Mouse (Mus musculus): ENCODE measurements around the gene Cntnap1. TPM values are rescaled to one million over a fixed set of nuclear protein-coding genes. Genes with fewer than 3 reads are reported as not detected.
"Not testable (repeated sequence)": the region's sequence is repeated elsewhere in the genome, so short reads cannot be mapped to it uniquely, and the experiment has no call there.

The Cntnap1 gene
- polyA plus RNA-seq (2015; fragmentation: Nextera tagmentation; extraction: Ambion mirVana), result 0.50 and 0.85 TPM in 2 replicates

GRCm38 (mm10) chr11:101170354-101170810 lies at the start of gene Cntnap1:
TSS of gene Cntnap1 (plus strand) at chr11:101170523.
- WGBS, result under 1% methylated on average over 35 of the region's 35 CpGs
- Histone ChIP-seq H3K4me1 (replicated peaks) (peaks cover 59% of the 10 kb centered on the region), H3K27ac (peak within 1 kb of the TSS; percentile 91), H3K4me2 (peak within 1 kb of the TSS; percentile 91), H3K4me3 (peak within 1 kb of the TSS; percentile 82), H3K9ac (peak within 1 kb of the TSS; percentile 71), H3K9me3 (replicated peaks) (no peaks in the 10 kb centered on the region), H3K36me3 (peaks cover 26% of the 10 kb centered on the region), H3K27me3 (peaks cover 25% of the 10 kb centered on the region)
- ATAC-seq (replicated peaks; ENCODE audit: insufficient number of reproducible peaks, insufficient read depth, low FRiP score, low read depth), result no peak

- H3K36me3 ChIP-seq, result peaks cover 23% of the 10 kb centered on the region
- H3K27ac ChIP-seq, result peak overlapping the region; percentile 89
- H3K4me3 ChIP-seq, result peak overlapping the region; percentile 78
- H3K4me2 ChIP-seq, result peak overlapping the region; percentile 84
- H3K9ac ChIP-seq, result peak overlapping the region; percentile 71
- H3K9me3 ChIP-seq (replicated peaks), result no peaks in the 10 kb centered on the region
- whole genome bisulfite sequencing, result 23% methylated on average over 19 of the region's 19 CpGs
- ATAC-seq (replicated peaks; ENCODE audit: insufficient number of reproducible peaks, insufficient read depth, low FRiP score, low read depth), result no peak
- H3K27me3 ChIP-seq, result no peaks in the 10 kb centered on the region
- peaks cover 39% of the 10 kb centered on the region for H3K4me1 ChIP-seq (replicated peaks)
These were observed 49.7 kb upstream of the Cntnap1 start for GRCm38 (mm10) chr11:101120545-101121188.

DNA sequence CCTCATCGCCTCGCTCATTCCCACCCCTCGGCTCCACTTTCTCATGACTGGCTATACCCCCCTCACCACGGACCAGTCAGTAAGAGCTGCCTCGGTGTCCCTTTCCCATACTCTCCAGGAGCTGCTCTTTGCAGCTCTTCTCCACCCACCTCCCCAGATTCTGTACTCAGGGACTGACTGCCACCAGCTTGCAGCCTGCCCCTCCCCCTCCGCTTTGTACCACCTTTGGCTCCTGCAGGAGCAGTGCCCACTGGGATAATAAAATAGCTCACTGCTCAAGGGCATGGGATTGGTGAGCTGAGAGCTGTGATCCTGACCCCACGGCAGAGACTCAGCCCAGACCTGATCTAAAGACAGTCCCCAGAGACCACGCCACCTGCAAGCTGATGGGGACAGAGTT lies 45.8 kb upstream of the Cntnap1 start:
- WGBS, result 90% methylated on average over 8 of the region's 8 CpGs

DNA sequence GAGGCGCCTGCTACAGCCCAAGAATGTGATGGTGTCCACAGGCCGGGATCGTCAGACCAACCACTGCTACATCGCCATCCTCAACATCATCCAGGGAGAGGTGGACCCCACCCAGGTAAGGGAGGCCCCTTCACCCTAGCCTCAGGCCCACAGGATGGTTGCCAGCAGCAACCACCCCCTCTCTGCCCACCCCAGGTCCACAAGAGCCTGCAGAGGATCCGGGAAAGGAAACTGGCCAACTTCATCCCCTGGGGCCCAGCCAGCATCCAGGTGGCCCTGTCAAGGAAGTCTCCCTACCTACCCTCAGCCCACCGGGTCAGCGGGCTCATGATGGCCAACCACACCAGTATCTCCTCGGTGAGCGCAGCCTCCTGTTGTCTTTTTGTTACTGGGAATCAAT lies 45.3 kb upstream of the Cntnap1 start:
- peaks cover 35% of the 10 kb centered on the region for H3K36me3 ChIP-seq
- H3K4me1 ChIP-seq (replicated peaks), result peaks cover 18% of the 10 kb centered on the region
- not testable (repeated sequence) for H3K4me3 ChIP-seq; H3K9ac ChIP-seq; H3K27ac ChIP-seq; H3K9me3 ChIP-seq (replicated peaks); H3K27me3 ChIP-seq; ATAC-seq (replicated peaks; ENCODE audit: insufficient number of reproducible peaks, insufficient read depth, low FRiP score, low read depth); H3K4me2 ChIP-seq
- WGBS, result 94% methylated on average over 9 of the region's 9 CpGs

More for the DNA sequence above, 45.8 kb upstream of the Cntnap1 start:
- not testable (repeated sequence) for H3K4me2 ChIP-seq; H3K27me3 ChIP-seq; H3K27ac ChIP-seq; H3K4me3 ChIP-seq; ATAC-seq (replicated peaks; ENCODE audit: insufficient number of reproducible peaks, insufficient read depth, low FRiP score, low read depth); H3K9me3 ChIP-seq (replicated peaks); H3K9ac ChIP-seq
- Histone ChIP-seq H3K4me1 (replicated peaks) (peaks cover 17% of the 10 kb centered on the region), H3K36me3 (peaks cover 35% of the 10 kb centered on the region)

GRCm38 (mm10) chr11:101127075-101127474 lies 43.2 kb upstream of the Cntnap1 start:
- 77% methylated on average over 1 of the region's 1 CpGs for WGBS
- Histone ChIP-seq H3K4me1 (replicated peaks) (peaks cover 15% of the 10 kb centered on the region), H3K4me3 (no peak overlapping the region), H3K27me3 (no peaks in the 10 kb centered on the region), H3K36me3 (peaks cover 35% of the 10 kb centered on the region), H3K4me2 (no peak overlapping the region), H3K9me3 (replicated peaks) (no peaks in the 10 kb centered on the region), H3K27ac (no peak overlapping the region), H3K9ac (no peak overlapping the region)
- ATAC-seq (replicated peaks; ENCODE audit: insufficient number of reproducible peaks, insufficient read depth, low FRiP score, low read depth), result no peak

DNA sequence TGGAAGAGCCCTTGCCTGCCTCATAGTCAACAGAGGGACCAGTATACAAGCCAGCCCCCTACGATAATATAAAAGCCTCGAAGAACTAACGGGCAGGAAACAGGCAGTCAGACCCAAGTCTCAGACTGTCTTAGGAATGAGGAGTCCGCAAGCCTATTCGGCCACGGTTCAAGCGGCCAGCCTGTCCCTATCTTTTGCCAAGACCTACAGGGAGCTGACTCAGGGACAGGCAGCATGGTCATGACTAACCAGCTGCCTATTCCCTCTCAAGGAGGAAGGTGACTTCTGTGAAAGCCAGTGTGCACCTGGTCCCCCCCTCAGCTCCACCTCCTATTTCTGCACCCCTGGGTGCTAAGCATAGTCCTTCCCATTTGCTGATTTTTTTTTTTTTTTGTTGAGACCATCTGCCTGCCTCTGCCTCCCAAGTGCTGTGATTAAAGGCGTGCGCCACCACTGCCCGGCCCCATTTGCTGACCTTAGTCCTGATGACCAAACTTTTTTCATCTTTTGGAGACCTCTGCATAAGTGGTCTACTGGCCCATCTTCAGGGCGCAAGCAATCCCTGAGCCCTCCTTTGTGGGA lies 41.2 kb upstream of the Cntnap1 start:
- ATAC-seq (replicated peaks; ENCODE audit: insufficient number of reproducible peaks, insufficient read depth, low FRiP score, low read depth), result no peak
- Histone ChIP-seq H3K4me2 (no peak overlapping the region), H3K9me3 (replicated peaks) (no peaks in the 10 kb centered on the region), H3K9ac (no peak overlapping the region), H3K27me3 (no peaks in the 10 kb centered on the region), H3K4me3 (no peak overlapping the region), H3K4me1 (replicated peaks) (peaks cover 16% of the 10 kb centered on the region), H3K36me3 (peaks cover 17% of the 10 kb centered on the region), H3K27ac (peak overlapping the region; percentile 28; the same call in 1 of the 2 replicates)
- 83% methylated on average over 11 of the region's 11 CpGs for WGBS

GRCm38 (mm10) chr11:101130056-101130756 lies 40.1 kb upstream of the Cntnap1 start:
- H3K27ac ChIP-seq, result peak overlapping the region; percentile 93
- no peaks in the 10 kb centered on the region for H3K9me3 ChIP-seq (replicated peaks)
- 20% methylated on average over 18 of the region's 18 CpGs for WGBS
- peak overlapping the region; percentile 51 for H3K4me2 ChIP-seq
- peak overlapping the region; percentile 28; the same call in 1 of the 2 replicates for H3K9ac ChIP-seq
- H3K4me1 ChIP-seq (replicated peaks), result peaks cover 22% of the 10 kb centered on the region
- H3K27me3 ChIP-seq, result no peaks in the 10 kb centered on the region
- no peak overlapping the region for H3K4me3 ChIP-seq
- ATAC-seq (replicated peaks; ENCODE audit: insufficient number of reproducible peaks, insufficient read depth, low FRiP score, low read depth), result peak; percentile 76; the same call in 1 of the 2 replicates
- H3K36me3 ChIP-seq, result peaks cover 16% of the 10 kb centered on the region

- H3K4me3 ChIP-seq, result no peak overlapping the region
- no peak overlapping the region for H3K9ac ChIP-seq
- H3K27me3 ChIP-seq, result no peaks in the 10 kb centered on the region
- H3K4me1 ChIP-seq (replicated peaks), result peaks cover 22% of the 10 kb centered on the region
- H3K4me2 ChIP-seq, result no peak overlapping the region
- no peak overlapping the region for H3K27ac ChIP-seq
- H3K36me3 ChIP-seq, result peaks cover 7% of the 10 kb centered on the region
- no peaks in the 10 kb centered on the region for H3K9me3 ChIP-seq (replicated peaks)
- WGBS, result 83% methylated on average over 2 of the region's 2 CpGs
- ATAC-seq (replicated peaks; ENCODE audit: insufficient number of reproducible peaks, insufficient read depth, low FRiP score, low read depth), result no peak
These were observed 39.1 kb upstream of the Cntnap1 start for GRCm38 (mm10) chr11:101131187-101131586.

DNA sequence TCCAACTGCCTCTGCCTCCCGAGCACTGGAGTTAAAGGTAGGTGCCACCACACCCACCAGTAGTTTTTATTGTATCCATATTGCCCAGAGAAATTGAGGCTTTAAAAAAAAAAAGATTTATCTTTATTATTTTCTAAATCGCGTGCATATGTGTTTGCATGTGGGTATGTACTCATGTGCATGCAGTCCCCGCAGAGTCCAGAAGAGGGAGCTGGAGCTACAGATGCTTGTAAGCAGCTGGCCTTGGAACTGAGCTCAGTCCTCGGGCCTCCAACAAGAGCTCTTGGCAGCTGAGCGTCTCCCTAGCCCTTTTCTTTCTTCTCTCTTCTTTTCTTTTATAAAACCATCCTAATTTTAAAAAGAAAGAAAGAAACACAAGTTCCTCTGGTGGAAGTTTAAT lies 38.6 kb upstream of the Cntnap1 start:
- Histone ChIP-seq H3K27me3 (no peaks in the 10 kb centered on the region), H3K27ac (no peak overlapping the region), H3K4me3 (no peak overlapping the region), H3K36me3 (peaks cover 2% of the 10 kb centered on the region), H3K9ac (no peak overlapping the region), H3K4me2 (no peak overlapping the region), H3K9me3 (replicated peaks) (no peaks in the 10 kb centered on the region), H3K4me1 (replicated peaks) (peaks cover 22% of the 10 kb centered on the region)
- no peak for ATAC-seq (replicated peaks; ENCODE audit: insufficient number of reproducible peaks, insufficient read depth, low FRiP score, low read depth)
- 87% methylated on average over 6 of the region's 6 CpGs for WGBS

GRCm38 (mm10) chr11:101133037-101133436 lies 37.3 kb upstream of the Cntnap1 start:
- 55% methylated on average over 12 of the region's 12 CpGs for WGBS

GRCm38 (mm10) chr11:101134217-101134865 lies 36.0 kb upstream of the Cntnap1 start:
- Histone ChIP-seq H3K4me1 (replicated peaks) (peaks cover 23% of the 10 kb centered on the region), H3K27me3 (no peaks in the 10 kb centered on the region), H3K36me3 (no peaks in the 10 kb centered on the region), H3K9me3 (replicated peaks) (no peaks in the 10 kb centered on the region), H3K4me3 (no peak overlapping the region), H3K9ac (no peak overlapping the region), H3K27ac (no peak overlapping the region), H3K4me2 (no peak overlapping the region)
- 58% methylated on average over 13 of the region's 13 CpGs for WGBS
- no peak for ATAC-seq (replicated peaks; ENCODE audit: insufficient number of reproducible peaks, insufficient read depth, low FRiP score, low read depth)

More at GRCm38 (mm10) chr11:101133037-101133436, 37.3 kb upstream of the Cntnap1 start:
- no peaks in the 10 kb centered on the region for H3K36me3 ChIP-seq
- no peak for ATAC-seq (replicated peaks; ENCODE audit: insufficient number of reproducible peaks, insufficient read depth, low FRiP score, low read depth)
- H3K27ac ChIP-seq, result no peak overlapping the region
- no peaks in the 10 kb centered on the region for H3K27me3 ChIP-seq
- H3K4me1 ChIP-seq (replicated peaks), result peaks cover 22% of the 10 kb centered on the region
- no peak overlapping the region for H3K4me3 ChIP-seq
- H3K4me2 ChIP-seq, result no peak overlapping the region
- H3K9ac ChIP-seq, result no peak overlapping the region
- H3K9me3 ChIP-seq (replicated peaks), result no peaks in the 10 kb centered on the region

Data from heart, embryonic 15.5 days (tissue).